8 mouse cellular contexts compared by ENCODE assay signal in genomic region chr3:94811628-94812027, GRCm38 (mm10). TPM values are rescaled to one million over a fixed set of nuclear protein-coding genes. Genes with fewer than 3 reads are reported as not detected.
DNase-seq lines count a peak whose midpoint lies in the region; ATAC-seq and TF ChIP-seq lines count a peak whose summit lies in the region.

No protein-coding gene starts in this region.

- peak; percentile 55 for DNase-seq in forebrain, embryonic 14.5 days (ENCODE audit: low spot score)
- peak; percentile 29 to 36 for DNase-seq in B cell, adult 2 months
- DNase-seq in embryo, embryonic 10.5 days (ENCODE audit: low spot score), result peak; percentile 59
- DNase-seq in kidney, adult 2 months, result peak; percentile 52
- DNase-seq in left cerebral cortex, postnatal 10 days (ENCODE audit: extremely low spot score in 1 of 2, low spot score in 2 of 2), result no peak
- DNase-seq in c-Kit-positive CD71-positive TER-119-positive erythroid progenitor cells, embryonic 14.5 days (ENCODE audit: low spot score), result no peak

- no peak for ATAC-seq in forebrain, embryonic 14.5 days
- ATAC-seq in forebrain, embryonic 16.5 days, result no peak
- ATAC-seq in megakaryocyte-erythroid progenitor cell, adult 5-6 weeks (replicated peaks; ENCODE audit: low FRiP score, low TSS enrichment, poor library complexity, severe bottlenecking), result peak; percentile 76

- TF ChIP-seq POLR2A in kidney, adult 2 months (IDR thresholded peaks at IDR 0.05; ENCODE audit: low read depth, low read length), result no peak

- no peaks in the 10 kb centered on the region for H3K36me3 ChIP-seq in forebrain, embryonic 14.5 days (ENCODE audit: control insufficient read depth, insufficient read depth, low read length)
- no peaks in the 10 kb centered on the region for H3K36me3 ChIP-seq in forebrain, embryonic 16.5 days (ENCODE audit: control insufficient read depth, insufficient read depth)
- H3K36me3 ChIP-seq in kidney, adult 2 months (ENCODE audit: control insufficient read depth, insufficient read depth, low read length), result no peaks in the 10 kb centered on the region

- peak; percentile 69 for TF ChIP-seq CTCF in kidney, adult 2 months (conservative IDR thresholded peaks at IDR 0.05; ENCODE audit: insufficient read depth, insufficient read length, low read depth, low read length)

- no peaks in the 10 kb centered on the region for H3K27me3 ChIP-seq in forebrain, embryonic 14.5 days (replicated peaks; ENCODE audit: control insufficient read depth, insufficient read depth, low read length)
- no peaks in the 10 kb centered on the region for H3K27me3 ChIP-seq in forebrain, embryonic 16.5 days (replicated peaks; ENCODE audit: control insufficient read depth, insufficient read depth, low read length)
- no peaks in the 10 kb centered on the region for H3K27me3 ChIP-seq in kidney, adult 2 months (replicated peaks; ENCODE audit: control insufficient read depth, insufficient read depth, low read length)

- 19% methylated on average over 4 of the region's 4 CpGs for WGBS in forebrain, embryonic 14.5 days
- 24% methylated on average over 4 of the region's 4 CpGs for WGBS in forebrain, embryonic 16.5 days
- 18% methylated on average over 4 of the region's 4 CpGs for whole genome bisulfite sequencing in kidney, adult 2 months

- no peak overlapping the region for H3K9ac ChIP-seq in forebrain, embryonic 14.5 days (ENCODE audit: low read length)
- no peak overlapping the region for H3K9ac ChIP-seq in forebrain, embryonic 16.5 days (replicated peaks; ENCODE audit: low read depth, low read length)

- H3K4me1 ChIP-seq in forebrain, embryonic 14.5 days (ENCODE audit: control insufficient read depth, insufficient read depth, low read length), result no peaks in the 10 kb centered on the region
- H3K4me1 ChIP-seq in forebrain, embryonic 16.5 days (replicated peaks; ENCODE audit: control insufficient read depth, insufficient read depth, low read length), result no peaks in the 10 kb centered on the region
- H3K4me1 ChIP-seq in kidney, adult 2 months (ENCODE audit: control insufficient read depth, insufficient read depth, low read length), result no peaks in the 10 kb centered on the region

- H3K4me3 ChIP-seq in forebrain, embryonic 14.5 days (ENCODE audit: low read depth, low read length), result no peak overlapping the region
- H3K4me3 ChIP-seq in forebrain, embryonic 16.5 days (replicated peaks; ENCODE audit: low read length), result no peak overlapping the region
- no peak overlapping the region for H3K4me3 ChIP-seq in kidney, adult 2 months (ENCODE audit: insufficient read depth, low read depth, low read length)

- no peak overlapping the region for H3K4me2 ChIP-seq in forebrain, embryonic 14.5 days (ENCODE audit: low read length)
- H3K4me2 ChIP-seq in forebrain, embryonic 16.5 days (ENCODE audit: low read length), result no peak overlapping the region

- H3K9me3 ChIP-seq in forebrain, embryonic 14.5 days (replicated peaks; ENCODE audit: control insufficient read depth, low read length), result no peaks in the 10 kb centered on the region
- H3K9me3 ChIP-seq in forebrain, embryonic 16.5 days (ENCODE audit: control insufficient read depth, low read length), result no peaks in the 10 kb centered on the region

- intact Hi-C loops in left cerebral cortex, postnatal 10 days (cut with DNase I), result no loop called here

- H3K27ac ChIP-seq in forebrain, embryonic 14.5 days (ENCODE audit: low read depth, low read length), result no peak overlapping the region
- H3K27ac ChIP-seq in forebrain, embryonic 16.5 days (ENCODE audit: low read length), result no peak overlapping the region
- H3K27ac ChIP-seq in kidney, adult 2 months (ENCODE audit: insufficient read depth, low read depth, low read length), result no peak overlapping the region

RNA-seq across cellular contexts. Expression of gene Cgn, which starts 25.3 kb away (rescaled TPM):
- 1.9 and 2.9 TPM in 2 replicates for polyA plus RNA-seq in forebrain, embryonic 14.5 days (2014; fragmentation: Nextera tagmentation; extraction: Ambion mirVana)
- polyA plus RNA-seq in forebrain, embryonic 16.5 days (2015; fragmentation: Nextera tagmentation; extraction: Ambion mirVana), result 4.9 and 9.0 TPM in 2 replicates
- polyA plus RNA-seq in kidney, adult 2 months (2012; rRNA removed), result 6.0 and 6.8 TPM in 2 replicates
- total RNA-seq in megakaryocyte-erythroid progenitor cell, adult 5-6 weeks (2014; fragmentation: Nextera tagmentation), result 0.30 and 0.42 TPM in 2 replicates
- not detected in 2 replicates for total RNA-seq in megakaryocyte-erythroid progenitor cell, adult 5-6 weeks (2017)
- 1 to 10 TPM; 8.9 to 9.0 TPM for total RNA-seq in left cerebral cortex, postnatal 10 days (2021)

RNA-seq across cellular contexts. Expression of gene Pogz, which starts 25.7 kb away (rescaled TPM):
- 22.0 and 23.4 TPM in 2 replicates for polyA plus RNA-seq in forebrain, embryonic 14.5 days (2014; fragmentation: Nextera tagmentation; extraction: Ambion mirVana)
- polyA plus RNA-seq in forebrain, embryonic 16.5 days (2015; fragmentation: Nextera tagmentation; extraction: Ambion mirVana), result 24.4 and 27.9 TPM in 2 replicates
- 19.7 and 21.0 TPM in 2 replicates for polyA plus RNA-seq in kidney, adult 2 months (2012; rRNA removed)
- 49.6 and 59.1 TPM in 2 replicates for total RNA-seq in megakaryocyte-erythroid progenitor cell, adult 5-6 weeks (2014; fragmentation: Nextera tagmentation)
- total RNA-seq in megakaryocyte-erythroid progenitor cell, adult 5-6 weeks (2017), result 12.5 and 18.7 TPM in 2 replicates
- 10 to 100 TPM; 60.4 to 64.9 TPM for total RNA-seq in left cerebral cortex, postnatal 10 days (2021)

Comparison
In these comparisons a context has a peak if more than half of its experiments do, and no peak if none do; other contexts are left out.
1. DNase-seq: peak in forebrain, embryonic 14.5 days (single experiment), B cell, adult 2 months (2 of 2), embryo, embryonic 10.5 days (single experiment) and kidney, adult 2 months (single experiment); none in left cerebral cortex, postnatal 10 days (0 of 2) and c-Kit-positive CD71-positive TER-119-positive erythroid progenitor cells, embryonic 14.5 days (single experiment).